Mouse (Mus musculus): ENCODE measurements at regions not wholly inside any gene's neighbourhood (a gene's known extent, or its start where the extent isn't known, plus 50 kb on each side); places are given as distances from the start of the nearest gene placed in this dataset.
A peak's percentile ranks its signal among the peaks of the same experiment; 100 is the strongest.

DNA sequence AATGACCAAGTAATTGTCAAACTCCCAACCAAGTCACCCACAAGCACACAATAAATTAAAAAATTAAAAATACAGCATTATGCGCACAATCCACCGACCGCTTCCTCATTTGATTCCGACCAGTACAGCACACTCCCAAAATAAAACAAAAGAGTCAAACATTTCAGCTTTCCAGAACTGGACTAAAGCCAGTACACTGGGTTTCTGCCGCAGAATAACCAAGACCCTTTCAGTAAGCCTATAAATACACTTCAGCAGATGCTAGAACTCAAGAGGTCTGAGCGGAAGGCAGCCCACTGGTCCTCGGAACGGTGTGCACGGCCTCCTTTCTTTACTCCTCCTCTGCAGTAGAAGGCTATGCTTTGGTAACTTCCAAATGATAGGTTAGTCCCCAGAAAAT lies 98.2 kb upstream of the Selenok start:
- no peak for DNase-seq (ENCODE audit: low spot score in 2 of 2)

DNA sequence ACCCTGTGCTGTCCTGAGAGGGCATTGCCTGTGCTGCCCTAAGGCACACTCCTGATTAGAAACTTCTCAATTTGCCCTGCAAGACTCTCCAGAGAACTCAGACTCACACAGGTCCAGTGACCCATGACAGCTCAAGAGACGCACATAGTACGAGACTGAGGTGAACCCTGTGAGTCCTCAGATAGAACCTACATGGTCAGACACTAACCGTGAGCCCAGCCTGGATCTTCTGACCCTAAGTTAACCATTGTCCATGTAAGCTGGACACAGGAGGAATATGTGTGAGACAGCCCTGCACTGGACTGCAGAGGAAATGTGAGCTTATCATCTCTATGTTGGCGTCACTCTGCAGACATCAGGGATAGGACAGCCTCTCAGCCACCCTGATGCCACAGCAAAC lies 91.4 kb upstream of the Selenok start:
- no peak for DNase-seq (ENCODE audit: low spot score in 2 of 2)

DNA sequence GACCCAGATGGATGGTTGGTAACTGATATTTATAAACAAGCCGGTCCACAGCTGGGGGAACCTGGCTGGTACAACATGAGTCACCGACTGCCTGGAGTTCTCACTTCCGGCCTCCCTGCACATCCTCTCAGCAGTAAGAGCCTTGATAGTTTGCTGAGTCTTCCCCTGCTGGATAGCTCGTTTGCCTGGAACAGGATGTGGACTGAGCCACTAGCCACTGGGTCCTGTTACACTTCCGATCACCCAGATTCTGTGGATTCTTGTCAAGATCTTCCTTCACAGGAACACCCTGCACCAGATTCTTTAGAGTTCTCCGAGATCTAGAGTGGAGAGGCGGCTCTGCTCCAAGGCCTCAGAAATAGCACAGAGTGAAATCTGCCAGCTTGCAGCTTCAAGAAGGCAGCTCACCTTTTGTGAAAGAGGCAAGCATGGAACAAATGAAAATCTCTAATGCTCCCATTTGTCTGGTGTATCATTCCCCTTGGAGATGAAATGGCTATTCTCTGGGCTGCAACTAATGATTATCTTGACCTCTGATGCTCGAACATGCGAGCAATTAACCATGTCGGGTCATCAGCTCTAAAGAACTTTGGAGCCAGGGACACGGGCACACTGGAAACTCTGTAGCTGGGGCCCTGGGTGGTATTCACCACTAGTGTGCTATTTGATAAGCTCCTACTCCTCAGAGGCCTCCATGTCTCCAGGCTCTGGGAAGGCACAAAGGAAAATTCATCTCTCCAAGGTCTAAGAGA lies 90.3 kb upstream of the Selenok start:
- DNase-seq (ENCODE audit: low spot score in 2 of 2), result peak in 1 of 2 experiments; percentile 14

DNA sequence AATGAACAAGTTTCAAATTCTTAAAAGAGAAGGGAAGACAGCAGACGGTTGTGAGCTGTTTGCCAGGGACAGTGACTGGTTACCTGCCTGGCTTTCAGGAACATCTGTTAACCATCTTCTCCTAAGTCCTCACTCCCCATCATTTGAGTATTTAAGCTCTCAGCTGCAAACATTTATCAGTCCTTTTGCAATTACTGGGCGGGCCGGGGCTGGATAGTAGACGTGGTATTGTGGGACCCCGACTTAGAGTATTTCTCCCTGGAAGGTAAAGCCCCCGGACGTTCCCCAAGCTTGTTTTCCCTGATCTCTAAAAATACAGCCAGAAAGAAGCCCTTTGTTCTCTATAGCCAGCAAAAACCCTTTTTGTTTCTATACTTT lies 89.7 kb upstream of the Selenok start:
- no peak for DNase-seq (ENCODE audit: low spot score in 2 of 2)

DNA sequence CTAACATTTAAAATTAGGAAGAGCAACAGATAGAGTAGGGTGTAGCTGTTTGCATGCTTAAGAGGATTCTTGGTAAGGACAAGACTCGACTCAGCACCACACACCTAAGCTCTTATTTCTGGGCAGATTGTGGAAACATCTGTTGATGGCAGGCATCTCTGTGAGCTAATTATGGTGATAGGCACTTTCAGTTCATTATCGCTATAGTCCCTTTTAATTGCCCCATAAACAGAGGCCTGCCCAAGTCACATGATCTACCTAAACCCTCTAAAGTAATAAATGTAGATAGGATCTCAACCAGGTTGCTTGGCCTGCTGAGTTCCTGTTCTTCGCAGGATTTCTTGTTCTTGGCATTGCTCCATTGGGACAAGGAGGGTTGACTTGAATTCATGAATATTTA lies 88.8 kb upstream of the Selenok start:
- DNase-seq (ENCODE audit: low spot score in 2 of 2), result no peak

DNA sequence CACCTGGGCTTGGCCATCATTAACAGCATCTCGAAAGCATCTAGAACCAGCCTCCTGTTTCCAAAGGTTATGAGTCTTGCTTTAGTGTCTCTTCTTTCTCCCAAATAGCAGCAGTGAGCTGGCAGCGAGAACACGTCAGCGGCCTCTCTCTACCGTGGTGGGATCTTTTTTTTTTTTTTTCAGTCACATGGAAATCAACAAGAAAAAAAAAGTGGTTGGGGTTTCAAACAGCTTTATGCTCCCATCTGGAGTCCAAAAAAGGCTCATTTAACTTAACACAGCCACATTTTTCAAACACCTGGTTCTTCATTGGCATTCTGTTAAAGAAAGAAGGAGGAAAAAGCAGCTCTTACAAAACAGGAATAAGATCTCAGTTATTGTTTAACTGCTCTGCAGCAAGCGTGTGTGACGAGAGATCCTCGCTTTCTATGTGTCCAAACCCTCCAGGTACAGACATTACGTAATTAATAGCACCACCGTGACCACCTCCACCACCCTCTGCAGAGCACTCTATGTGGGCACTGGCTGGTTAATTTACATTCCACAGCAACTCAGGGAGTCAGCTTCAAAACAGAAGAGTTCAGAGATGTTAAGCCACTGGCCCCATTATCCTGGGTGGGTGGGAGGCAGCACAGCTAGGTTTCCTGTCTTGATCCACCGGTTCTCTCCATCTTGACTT lies 85.3 kb upstream of the Selenok start:
- DNase-seq (ENCODE audit: low spot score in 2 of 2), result no peak

DNA sequence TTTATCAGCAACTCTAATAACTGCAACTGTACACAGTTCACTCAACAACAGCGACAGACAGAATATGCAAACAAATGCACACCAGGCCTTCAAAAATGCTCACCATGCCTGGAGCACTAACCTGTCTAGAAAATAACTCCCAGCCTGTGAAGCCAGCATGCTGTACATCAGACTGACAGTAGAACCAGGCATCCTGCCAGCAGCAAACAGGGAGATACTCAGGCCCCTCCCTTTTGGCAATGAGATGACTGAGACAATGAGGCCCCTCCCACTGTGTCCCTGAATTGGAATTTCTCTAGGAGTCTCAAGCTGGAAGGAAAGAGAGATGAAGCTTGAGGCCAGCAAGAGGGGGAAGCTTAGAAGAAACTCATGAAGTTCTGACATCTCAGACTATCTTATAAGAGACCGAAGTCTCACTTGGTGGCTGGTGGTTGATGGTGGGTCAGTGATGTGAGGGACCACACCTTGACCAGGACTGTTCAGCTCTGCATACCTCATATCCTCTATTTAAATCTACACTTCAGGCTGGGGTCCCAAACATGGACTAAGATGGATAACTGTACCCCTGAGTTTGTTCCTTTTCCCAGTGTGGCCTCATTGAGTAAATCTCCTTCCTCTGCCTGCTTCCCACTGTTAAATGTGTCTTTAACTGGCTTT lies 72.6 kb upstream of the Selenok start:
- DNase-seq (ENCODE audit: low spot score in 2 of 2), result peak; percentile 43 to 46

DNA sequence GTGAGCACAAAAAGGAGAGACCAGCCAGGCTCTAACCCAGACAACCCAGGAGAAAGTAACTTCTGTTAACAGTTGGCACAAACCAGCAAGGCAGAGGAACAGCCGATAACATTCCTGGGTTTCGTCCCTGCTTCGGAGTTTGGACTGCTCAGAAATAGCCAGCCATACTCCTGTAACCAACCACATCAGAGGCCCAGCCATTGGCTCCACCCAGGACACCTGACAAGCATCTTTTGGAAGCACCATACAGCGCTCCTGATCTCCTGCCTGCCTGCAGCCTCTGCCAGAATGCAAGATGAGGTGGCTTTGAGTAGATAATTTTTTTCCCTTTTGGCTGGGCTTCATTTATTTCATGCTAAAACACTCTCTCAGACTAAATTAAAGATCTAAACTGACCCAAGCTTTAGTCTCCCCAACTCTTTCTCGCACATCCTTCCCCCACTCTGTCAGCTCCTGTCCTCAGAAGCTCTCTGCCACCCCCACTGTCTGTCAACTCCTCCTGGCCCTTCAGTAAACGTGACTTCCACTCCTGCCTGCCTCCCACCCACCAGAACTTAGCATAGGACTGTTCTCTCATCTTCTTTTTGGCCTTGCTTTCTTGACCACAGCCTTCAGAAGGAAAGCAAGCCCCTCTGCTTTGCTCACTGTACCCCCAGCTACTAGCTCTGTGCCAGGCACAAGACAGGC lies 72.0 kb upstream of the Selenok start:
- DNase-seq (ENCODE audit: low spot score in 2 of 2), result no peak

DNA sequence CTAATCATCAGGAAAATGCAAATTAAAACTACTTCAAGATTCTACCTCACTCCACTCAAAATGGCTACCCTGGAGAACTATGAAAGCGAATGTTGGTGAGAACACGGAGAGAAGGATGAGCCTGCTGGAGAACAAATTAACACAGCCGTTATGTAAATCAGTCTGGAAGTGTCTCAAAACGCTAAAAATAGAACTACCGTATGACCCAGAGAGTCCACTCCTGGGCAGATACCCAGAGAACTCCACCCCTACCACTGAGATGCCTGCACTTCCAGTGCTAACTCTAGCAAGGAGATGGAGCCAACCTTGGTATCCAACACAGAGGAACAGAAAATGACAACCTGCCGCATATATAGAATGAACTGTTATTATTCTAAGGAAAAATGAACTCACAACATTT lies 67.2 kb upstream of the Selenok start:
- no peak for DNase-seq (ENCODE audit: low spot score in 2 of 2)

DNA sequence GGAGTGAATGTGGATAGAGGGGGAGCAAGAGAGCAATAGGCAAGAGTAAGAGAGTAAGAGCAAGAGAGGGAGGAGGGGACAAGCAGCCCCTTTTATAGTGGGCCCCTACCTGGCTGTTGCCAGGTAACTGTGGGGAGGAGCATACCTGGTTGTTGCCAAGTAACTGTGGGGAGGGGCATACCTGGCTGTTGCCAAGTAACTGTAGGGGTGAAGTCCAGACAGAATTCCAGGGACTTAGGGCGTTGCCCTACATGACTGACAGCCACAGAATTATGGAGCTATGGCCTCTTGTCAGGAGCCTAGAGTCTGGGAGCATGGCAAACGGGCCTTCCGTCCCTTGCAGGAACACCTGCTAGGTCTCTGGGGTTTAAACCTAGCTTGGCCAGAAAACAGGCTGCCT lies 64.5 kb upstream of the Selenok start:
- DNase-seq (ENCODE audit: low spot score in 2 of 2), result no peak

DNA sequence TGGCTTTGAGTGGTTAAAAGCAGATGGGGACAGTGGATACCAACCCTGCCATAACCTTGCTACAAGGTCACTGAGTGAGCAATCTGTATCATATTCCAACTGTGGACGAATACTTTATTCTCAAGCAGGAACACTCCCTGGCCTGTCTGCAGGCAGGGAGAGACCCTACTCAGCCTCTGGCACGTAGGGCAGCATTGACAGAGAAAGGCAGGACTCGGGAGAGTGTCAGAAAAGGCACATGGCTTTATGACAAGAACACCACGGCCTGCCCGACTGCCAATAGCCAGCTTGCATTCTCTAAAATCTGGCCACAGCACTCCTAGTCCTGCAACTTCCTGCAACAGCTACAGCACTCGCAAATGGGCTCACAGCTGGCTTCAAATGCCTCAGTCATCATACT lies 63.3 kb upstream of the Selenok start:
- no peak for DNase-seq (ENCODE audit: low spot score in 2 of 2)

DNA sequence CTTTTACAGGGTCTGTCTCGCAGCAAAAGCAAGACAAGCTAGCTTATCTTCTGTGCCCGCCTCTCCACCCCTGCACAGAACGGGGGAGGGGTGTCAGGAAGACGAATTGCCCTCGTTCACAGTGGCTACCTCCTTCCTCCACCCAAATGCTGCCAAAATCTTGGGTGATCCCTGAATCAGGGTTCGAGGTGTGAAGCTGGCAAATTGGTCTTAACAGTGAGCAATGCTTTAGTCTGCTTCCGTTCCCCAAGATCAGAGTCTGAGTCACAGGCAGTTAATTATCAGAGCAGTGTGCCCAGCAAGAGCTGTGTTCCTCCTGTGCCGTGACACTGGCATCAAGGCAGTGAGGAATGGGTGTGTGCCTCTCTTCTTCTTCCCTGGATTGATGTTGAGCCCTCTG lies 58.4 kb upstream of the Selenok start:
- no peak for DNase-seq (ENCODE audit: low spot score in 2 of 2)
